Mouse (Mus musculus) liver (tissue): ENCODE results near the gene Clybl.
A peak's percentile ranks its signal among the peaks of the same experiment; 100 is the strongest.

Experiments used
- DNase-seq: peaks from one replicate; pipeline ENCODE4 v3.0.0-alpha.2; 2020; ENCODE audit warnings: mixed read lengths

Gene Clybl

GRCm38 (mm10) chr14:122251346-122251745 lies 69.8 kb downstream of the Clybl start:
- no peak for DNase-seq

GRCm38 (mm10) chr14:122255562-122256260 lies 74.2 kb downstream of the Clybl start:
- DNase-seq = no peak

GRCm38 (mm10) chr14:122256261-122256634 lies 74.7 kb downstream of the Clybl start:
- no peak for DNase-seq

GRCm38 (mm10) chr14:122258297-122258696 lies 76.8 kb downstream of the Clybl start:
- DNase-seq = no peak

GRCm38 (mm10) chr14:122261250-122261649 lies 79.7 kb downstream of the Clybl start:
- DNase-seq = no peak

GRCm38 (mm10) chr14:122262851-122263659 lies 81.6 kb downstream of the Clybl start:
- no peak for DNase-seq

- DNase-seq = no peak
These were observed 83.7 kb downstream of the Clybl start for GRCm38 (mm10) chr14:122265214-122265613.

GRCm38 (mm10) chr14:122267590-122267989 lies 86.1 kb downstream of the Clybl start:
- DNase-seq = no peak

GRCm38 (mm10) chr14:122271104-122271746 lies 89.7 kb downstream of the Clybl start:
- DNase-seq = no peak

- DNase-seq = no peak
These were observed 95.6 kb downstream of the Clybl start for GRCm38 (mm10) chr14:122277142-122277541.

GRCm38 (mm10) chr14:122279462-122280308 lies 98.2 kb downstream of the Clybl start:
- DNase-seq = no peak

- DNase-seq = peak; percentile 7
These were observed 99.0 kb downstream of the Clybl start for GRCm38 (mm10) chr14:122280309-122281071.

GRCm38 (mm10) chr14:122281072-122281634 lies 99.6 kb downstream of the Clybl start:
- no peak for DNase-seq

- no peak for DNase-seq
These were observed 102.5 kb downstream of the Clybl start for GRCm38 (mm10) chr14:122283959-122284358.

- no peak for DNase-seq
These were observed 114.9 kb downstream of the Clybl start for GRCm38 (mm10) chr14:122296399-122296798.

GRCm38 (mm10) chr14:122296864-122297263 lies 115.4 kb downstream of the Clybl start:
- DNase-seq = no peak

GRCm38 (mm10) chr14:122297386-122298109 lies 116.0 kb downstream of the Clybl start:
- no peak for DNase-seq

GRCm38 (mm10) chr14:122300261-122300660 lies 118.8 kb downstream of the Clybl start:
- DNase-seq = no peak

GRCm38 (mm10) chr14:122303821-122304220 lies 122.3 kb downstream of the Clybl start:
- no peak for DNase-seq

GRCm38 (mm10) chr14:122305132-122305531 lies 123.6 kb downstream of the Clybl start:
- no peak for DNase-seq

- DNase-seq = no peak
These were observed 130.9 kb downstream of the Clybl start for GRCm38 (mm10) chr14:122312415-122312814.
